Mouse (Mus musculus) spleen, adult 2 months (tissue): ENCODE measurements around the gene Olfr399. TPM values are rescaled to one million over a fixed set of nuclear protein-coding genes. Genes with fewer than 3 reads are reported as not detected.

Experiments
- DNase-seq, 2 experiments: peaks; one replicate each; pipeline versions ENCODE4 v3.0.0 to v3.0.0-alpha.2; 2012 to 2021; ENCODE audit warnings: low spot score in 2 of 2, low read depth in 1 of 2
- H3K27ac ChIP-seq: fragments of 200-500 bp; 2 replicates; pipeline ENCODE4 v1.5.1; 2012; ENCODE audit warnings: low read length, inconsistent platforms; ENCODE audit not compliant: insufficient read depth
- H3K27me3 ChIP-seq: fragments of 200-500 bp; 2 replicates; pipeline ENCODE4 v1.6.1; 2012; ENCODE audit warnings: mild to moderate bottlenecking, moderate library complexity, low read length, inconsistent platforms; ENCODE audit not compliant: control insufficient read depth, insufficient read depth
- H3K36me3 ChIP-seq: fragments of 200-500 bp; 2 replicates; pipeline ENCODE4 v1.6.1; 2012; ENCODE audit warnings: mild to moderate bottlenecking, low read length, inconsistent platforms; ENCODE audit not compliant: control insufficient read depth, insufficient read depth
- H3K4me1 ChIP-seq: fragments of 200-500 bp; 2 replicates; pipeline ENCODE4 v1.6.1; 2011; ENCODE audit warnings: inconsistent platforms; ENCODE audit not compliant: control insufficient read depth, insufficient read depth, insufficient read length
- H3K4me3 ChIP-seq: fragments of 200-500 bp; 2 replicates; pipeline ENCODE4 v1.5.1; 2011; ENCODE audit warnings: mild to moderate bottlenecking, inconsistent platforms; ENCODE audit not compliant: insufficient read depth, insufficient read length; ENCODE audit errors: extremely low read depth
- CTCF ChIP-seq: fragments of 200-500 bp; IDR thresholded peaks from 2 replicates; pipeline ENCODE4 v1.5.1; 2011; ENCODE audit warnings: mild to moderate bottlenecking, inconsistent platforms; ENCODE audit not compliant: insufficient read depth, insufficient read length, insufficient replicate concordance; ENCODE audit errors: extremely low read depth
- POLR2A ChIP-seq: fragments of 200-500 bp; IDR thresholded peaks from 2 replicates; pipeline ENCODE4 v1.6.1; 2011; ENCODE audit warnings: low read depth, low read length, inconsistent platforms
- WGBS: fragments of 180-500 bp; shearing (Covaris S2); methylation state at CpG from one replicate; pipeline ENCODE4 v1.1.7; 2018; 5-methylcytosine and 5-hydroxymethylcytosine counted together
- polyA plus RNA-seq: library from polyadenylated mRNA; depleted of rRNA; stranded (reverse); fragments of >200 nt; gene quantifications from 2 replicates; pipeline ENCODE4 v1.2.3, GENCODE M21; 2012; rRNA removed

Gene Olfr399
- polyA plus RNA-seq, result not detected in 2 replicates

GRCm38 (mm10) chr11:74056451-74056850, at the start of gene Olfr399, which contains the start of gene Olfr139:
Gene Olfr399 (minus strand): TSS chr11:74056615.
Gene Olfr139 (minus strand): TSS chr11:74056551.
- Histone ChIP-seq H3K27me3 (no peaks in the 10 kb centered on the region), H3K4me1 (no peaks in the 10 kb centered on the region), H3K4me3 (no peak within 1 kb of the TSS), H3K27ac (no peak within 1 kb of the TSS), H3K36me3 (no peaks in the 10 kb centered on the region)
- TF ChIP-seq POLR2A (no peak), CTCF (no peak)
- WGBS, result 80% methylated on average over 2 of the region's 2 CpGs
- no peak for DNase-seq

- H3K4me3 ChIP-seq, result no peak overlapping the region
- no peak for TF ChIP-seq POLR2A
- TF ChIP-seq CTCF, result no peak
These were observed 48.7 kb upstream of the Olfr399 start for GRCm38 (mm10) chr11:74105066-74105465.

GRCm38 (mm10) chr11:74101507-74101906, 45.1 kb upstream of the Olfr399 start:
- no peak for DNase-seq
- 39% methylated on average over 2 of the region's 2 CpGs for WGBS

More at GRCm38 (mm10) chr11:74105066-74105465, 48.7 kb upstream of the Olfr399 start:
- WGBS, result 34% methylated on average over 5 of the region's 5 CpGs
- Histone ChIP-seq H3K27ac (no peak overlapping the region), H3K36me3 (no peaks in the 10 kb centered on the region), H3K4me1 (no peaks in the 10 kb centered on the region), H3K27me3 (no peaks in the 10 kb centered on the region)
- no peak for DNase-seq

GRCm38 (mm10) chr11:74100724-74101123, 44.3 kb upstream of the Olfr399 start:
- WGBS, result 16% methylated on average over 2 of the region's 2 CpGs
- H3K36me3 ChIP-seq, result no peaks in the 10 kb centered on the region
- no peak for TF ChIP-seq POLR2A
- TF ChIP-seq CTCF, result no peak

More at GRCm38 (mm10) chr11:74101507-74101906, 45.1 kb upstream of the Olfr399 start:
- TF ChIP-seq CTCF (no peak), POLR2A (no peak)
- Histone ChIP-seq H3K36me3 (no peaks in the 10 kb centered on the region), H3K4me1 (no peaks in the 10 kb centered on the region), H3K27ac (no peak overlapping the region), H3K27me3 (no peaks in the 10 kb centered on the region), H3K4me3 (no peak overlapping the region)

DNA sequence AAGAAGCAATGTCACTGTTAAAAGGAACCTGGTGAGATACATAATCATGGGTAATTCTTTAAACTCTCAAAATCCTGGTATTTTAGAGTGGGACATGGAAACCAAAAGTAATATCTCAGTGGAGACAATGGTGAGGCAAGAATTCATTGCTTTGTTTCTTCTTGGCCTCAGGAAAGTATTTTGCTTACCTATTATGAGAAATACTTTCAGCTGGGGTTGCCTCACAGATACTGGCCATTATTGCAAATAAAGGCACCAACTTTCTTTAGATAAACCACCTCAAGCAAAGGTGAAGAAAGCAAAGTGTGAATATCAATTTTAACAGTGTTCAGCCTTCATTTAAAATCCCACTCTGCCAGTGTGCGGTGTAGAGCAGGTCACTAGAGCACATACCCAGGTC, 13.2 kb upstream of the Olfr399 start, which contains the start of gene Zfp616:
TSS of gene Zfp616 (plus strand) at position 301 of the 400 bp plus-strand sequence.
- Histone ChIP-seq H3K4me3 (no peak within 1 kb of the TSS), H3K36me3 (no peaks in the 10 kb centered on the region), H3K27ac (no peak within 1 kb of the TSS), H3K4me1 (no peaks in the 10 kb centered on the region), H3K27me3 (no peaks in the 10 kb centered on the region)
- no peak for DNase-seq
- no peak for TF ChIP-seq CTCF
- TF ChIP-seq POLR2A, result no peak
- 95% methylated on average over 1 of the region's 1 CpGs for WGBS

More at GRCm38 (mm10) chr11:74100724-74101123, 44.3 kb upstream of the Olfr399 start:
- H3K27ac ChIP-seq, result no peak overlapping the region
- DNase-seq, result peak in 1 of 2 experiments; percentile 2
- no peaks in the 10 kb centered on the region for H3K4me1 ChIP-seq
- no peaks in the 10 kb centered on the region for H3K27me3 ChIP-seq
- H3K4me3 ChIP-seq, result no peak overlapping the region

DNA sequence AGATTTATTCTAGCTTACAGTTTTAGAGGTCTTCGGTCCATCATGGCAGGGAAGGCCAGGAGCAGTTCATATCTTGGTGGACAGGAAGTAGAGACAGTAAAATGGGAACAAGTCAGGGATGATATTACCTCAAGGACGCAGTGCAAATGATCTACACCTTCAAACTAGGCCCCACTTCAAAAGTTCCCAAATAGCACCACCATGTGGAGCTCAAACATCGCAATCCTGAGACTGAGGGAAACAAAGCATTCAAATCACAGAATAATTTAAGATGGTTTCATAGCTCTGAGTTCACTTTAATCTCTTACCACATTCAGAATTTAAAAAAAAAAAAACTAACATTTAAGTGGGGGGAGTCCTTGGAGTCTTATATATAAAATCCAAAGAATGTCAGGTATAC, 5.1 kb downstream of the Olfr399 start:
- H3K4me3 ChIP-seq, result no peak overlapping the region
- no peaks in the 10 kb centered on the region for H3K36me3 ChIP-seq
- WGBS, result 72% methylated on average over 3 of the region's 3 CpGs
- no peaks in the 10 kb centered on the region for H3K27me3 ChIP-seq
- no peak overlapping the region for H3K27ac ChIP-seq
- DNase-seq, result no peak
- no peak for TF ChIP-seq POLR2A
- no peak for TF ChIP-seq CTCF
- H3K4me1 ChIP-seq, result no peaks in the 10 kb centered on the region

Other genes starting within 250 kb of the Olfr399 start
- not detected in 2 replicates for gene Olfr392, start 239.6 kb downstream of the Olfr399 start, polyA plus RNA-seq
- not detected in 2 replicates for gene Olfr393, start 205.2 kb downstream of the Olfr399 start, polyA plus RNA-seq
- not detected in 2 replicates for gene Olfr394, start 165.8 kb downstream of the Olfr399 start, polyA plus RNA-seq
- not detected in 2 replicates for gene Olfr395, start 147.3 kb downstream of the Olfr399 start, polyA plus RNA-seq
- not detected in 2 replicates for gene Olfr23, start 119.9 kb downstream of the Olfr399 start, polyA plus RNA-seq
- not detected in 2 replicates for gene Olfr397, start 95.8 kb downstream of the Olfr399 start, polyA plus RNA-seq
- not detected in 2 replicates for gene Olfr398, start 66.2 kb downstream of the Olfr399 start, polyA plus RNA-seq
- not detected in 2 replicates for gene Olfr139, start 64 bp downstream of the Olfr399 start, polyA plus RNA-seq
- not detected in 2 replicates for gene Zfp616, start 13.3 kb upstream of the Olfr399 start, polyA plus RNA-seq
- gene Olfr401, start 57.1 kb upstream of the Olfr399 start, polyA plus RNA-seq, result not detected in 2 replicates
- gene Olfr402, start 96.9 kb upstream of the Olfr399 start, polyA plus RNA-seq, result not detected in 2 replicates
- gene Olfr403, start 129.6 kb upstream of the Olfr399 start, polyA plus RNA-seq, result not detected in 2 replicates
- not detected in 2 replicates for gene Olfr43, start 154.8 kb upstream of the Olfr399 start, polyA plus RNA-seq
- not detected in 2 replicates for gene Olfr406, start 203.2 kb upstream of the Olfr399 start, polyA plus RNA-seq
- gene Olfr59, start 227.1 kb upstream of the Olfr399 start, polyA plus RNA-seq, result not detected in 2 replicates